Mouse (Mus musculus) brain, adult 10 weeks (tissue): ENCODE results near the gene Nfasc. TPM values are rescaled to one million over a fixed set of nuclear protein-coding genes. Genes with fewer than 3 reads are reported as not detected.

Experiments used
- polyA plus RNA-seq: library from polyadenylated mRNA; stranded (reverse); fragments of 350-450 nt; fragmentation: Illumina TruSeq; extraction: RNeasy Lipid Tissue Mini Kit (QIAGEN cat#74804); gene quantifications from one replicate; pipeline ENCODE4 v1.2.3, GENCODE M21; 2015; ENCODE audit warnings: low read depth, low replicate concordance

The Nfasc gene
- 85.5 TPM for polyA plus RNA-seq

DNA sequence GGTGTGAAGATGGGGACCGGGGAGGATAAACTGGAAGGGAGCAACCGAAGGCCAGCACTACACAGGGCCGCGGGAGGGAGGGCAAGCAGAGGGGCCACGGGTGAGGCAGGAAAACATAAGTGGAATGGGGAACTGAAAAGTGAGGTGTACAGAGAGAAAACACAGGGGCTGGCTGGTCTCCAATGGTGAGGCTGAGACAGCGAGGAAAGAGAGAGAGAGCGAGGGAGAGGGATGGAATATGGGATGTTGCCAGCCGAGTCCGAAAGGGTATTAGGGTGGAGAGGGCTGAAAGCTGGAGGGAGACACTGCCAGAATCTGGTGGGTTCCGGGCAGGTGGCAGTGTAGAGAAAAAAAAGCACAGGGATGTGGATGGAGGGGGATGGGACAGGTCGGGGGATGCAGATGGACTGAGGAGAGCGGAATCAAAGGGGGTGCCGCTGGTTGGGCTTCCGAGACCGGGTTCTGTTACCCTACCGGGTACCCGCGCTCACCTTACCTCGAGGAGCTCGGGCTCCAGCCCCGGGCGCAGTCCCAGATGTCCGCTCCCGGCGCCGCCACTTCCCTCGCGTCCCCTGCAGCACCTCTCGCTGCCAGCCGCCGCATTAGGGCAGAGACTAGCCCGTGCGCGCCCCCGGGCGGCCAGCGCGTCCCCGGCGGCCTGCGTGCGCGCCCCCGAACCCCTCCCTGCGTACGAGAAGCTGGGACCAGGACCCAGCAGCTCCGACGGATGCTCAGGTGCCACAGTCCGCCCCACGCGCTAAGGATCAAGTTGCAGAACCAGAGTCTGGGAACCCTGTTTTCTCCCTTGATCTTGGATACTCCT, at the start of gene Nfasc:
Gene Nfasc, minus strand, starts transcription at position 623 of the 823 bp plus-strand sequence.

DNA sequence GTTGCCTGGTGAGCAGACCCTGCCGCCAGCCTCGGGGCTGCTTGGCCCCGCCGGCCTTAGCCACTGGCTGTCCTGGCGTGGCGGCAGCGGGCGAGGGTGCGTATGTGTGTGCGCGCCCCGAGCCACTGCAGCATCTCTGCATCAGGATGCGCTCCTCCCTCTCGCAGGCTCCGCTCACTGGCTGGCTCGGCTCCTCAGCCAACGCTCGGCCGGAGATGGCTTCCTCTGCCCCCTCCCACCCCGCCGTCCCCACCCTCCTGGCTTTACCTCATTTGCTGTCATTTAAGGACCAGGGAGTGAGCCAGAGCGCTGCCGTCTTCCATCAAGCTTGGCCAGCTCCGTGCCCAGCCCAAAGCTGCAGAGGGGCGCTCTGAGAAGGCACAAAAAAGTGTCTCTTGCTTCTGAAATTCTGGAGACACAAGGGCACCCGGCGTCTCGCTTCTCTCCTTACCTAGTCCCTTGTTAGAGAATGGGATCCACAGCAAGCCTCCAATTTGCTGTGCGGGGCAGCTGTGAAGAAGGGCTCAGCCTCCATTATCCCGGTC, 198.8 kb downstream of the Nfasc start, which contains the start of gene Cntn2:
Gene Cntn2, minus strand, starts transcription at position 495 of the 545 bp plus-strand sequence.

Other genes with a start within 250 kb of the Nfasc start
- gene Tmem81, start 235.6 kb downstream of the Nfasc start, polyA plus RNA-seq, result 6.4 TPM
- gene Cntn2, start 198.5 kb downstream of the Nfasc start, polyA plus RNA-seq, result 61.4 TPM
- 67.2 TPM for gene Lrrn2, start 138.5 kb upstream of the Nfasc start, polyA plus RNA-seq